Mouse (Mus musculus) ovary, postnatal 14 days (tissue): ENCODE data around the gene Smchd1.

Experiments
- DNase-seq: peaks from one replicate; pipeline ENCODE4 v3.0.0; 2022; ENCODE audit warnings: low spot score

The Smchd1 gene

GRCm38 (mm10) chr17:71309711-71310485 lies 165.2 kb downstream of the Smchd1 start:
- DNase-seq = no peak

GRCm38 (mm10) chr17:71309141-71309540 lies 166.0 kb downstream of the Smchd1 start:
- no peak for DNase-seq

- DNase-seq = no peak
Measured at GRCm38 (mm10) chr17:71308296-71308695, 166.8 kb downstream of the Smchd1 start.

GRCm38 (mm10) chr17:71307251-71307790 lies 167.8 kb downstream of the Smchd1 start:
- DNase-seq = no peak

- no peak for DNase-seq
Measured at GRCm38 (mm10) chr17:71306716-71307115, 168.4 kb downstream of the Smchd1 start.

GRCm38 (mm10) chr17:71306091-71306490 lies 169.1 kb downstream of the Smchd1 start:
- no peak for DNase-seq

- no peak for DNase-seq
Measured at GRCm38 (mm10) chr17:71303444-71303843, 171.7 kb downstream of the Smchd1 start.

- no peak for DNase-seq
Measured at GRCm38 (mm10) chr17:71301413-71301812, 173.7 kb downstream of the Smchd1 start.

- no peak for DNase-seq
Measured at GRCm38 (mm10) chr17:71300338-71300737, 174.8 kb downstream of the Smchd1 start.

GRCm38 (mm10) chr17:71299879-71300278 lies 175.3 kb downstream of the Smchd1 start:
- no peak for DNase-seq

- DNase-seq = no peak
Measured at GRCm38 (mm10) chr17:71294570-71294969, 180.6 kb downstream of the Smchd1 start.
